Mouse (Mus musculus): Measurements from ENCODE around the gene Hipk1. TPM values are rescaled to one million over a fixed set of nuclear protein-coding genes. Genes with fewer than 3 reads are reported as not detected.

Gene Hipk1
- polyA plus RNA-seq, 1 experiment from 2014 or later = 8.3 TPM

DNA sequence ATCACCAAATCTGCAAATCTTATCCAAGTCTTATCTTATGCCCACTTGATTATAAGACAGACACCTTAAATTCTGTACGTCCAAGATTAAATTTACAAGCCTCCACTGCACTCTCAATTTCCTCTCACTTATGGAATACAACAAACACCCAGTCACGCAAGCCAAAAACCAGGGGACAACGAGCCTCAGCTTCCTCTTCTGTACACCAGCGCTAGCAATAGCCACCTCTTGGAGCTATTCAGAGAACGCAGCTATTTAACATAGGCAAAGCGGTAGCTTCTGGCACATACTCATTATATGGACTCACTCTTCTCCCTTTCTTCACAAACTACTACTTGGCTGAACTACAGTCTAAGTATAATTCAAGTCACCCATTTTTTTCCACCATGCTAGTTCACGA, 12.2 kb downstream of the Hipk1 start:
- H3K4me2 ChIP-seq (ENCODE audit: low read depth, low read length) = peak overlapping the region; percentile 15; the same call in 1 of the 2 replicates
- DNase-seq (no peak), ATAC-seq (no peak)
- H3K36me3 ChIP-seq (replicated peaks; ENCODE audit: insufficient read depth, low read length) = peaks cover 44% of the 10 kb centered on the region
- H3K9ac ChIP-seq (replicated peaks) = no peak overlapping the region
- peaks cover 41% of the 10 kb centered on the region for H3K4me1 ChIP-seq (ENCODE audit: insufficient read depth)
- H3K9me3 ChIP-seq (ENCODE audit: low read length) = no peaks in the 10 kb centered on the region
- TF ChIP-seq CTCF (IDR thresholded peaks at IDR 0.05; ENCODE audit: low read depth) = no peak
- no peak for TF ChIP-seq EP300 (IDR thresholded peaks at IDR 0.05; ENCODE audit: low read depth)
- H3K27me3 ChIP-seq (ENCODE audit: insufficient read depth, low read length) = no peaks in the 10 kb centered on the region
- H3K4me3 ChIP-seq (ENCODE audit: low read depth, low read length) = no peak overlapping the region
- no peak overlapping the region for H3K27ac ChIP-seq (ENCODE audit: low read depth)
- WGBS (ENCODE audit: insufficient replicate concordance) = 53% methylated on average over 7 of the region's 7 CpGs

- Histone ChIP-seq H3K9me3 (ENCODE audit: low read length) (no peaks in the 10 kb centered on the region), H3K9ac (replicated peaks) (no peak overlapping the region), H3K4me3 (ENCODE audit: low read depth, low read length) (no peak overlapping the region), H3K4me2 (ENCODE audit: low read depth, low read length) (peak overlapping the region; percentile 15; the same call in 1 of the 2 replicates), H3K36me3 (replicated peaks; ENCODE audit: insufficient read depth, low read length) (peaks cover 46% of the 10 kb centered on the region), H3K4me1 (ENCODE audit: insufficient read depth) (peaks cover 36% of the 10 kb centered on the region), H3K27ac (ENCODE audit: low read depth) (no peak overlapping the region), H3K27me3 (ENCODE audit: insufficient read depth, low read length) (no peaks in the 10 kb centered on the region)
- 52% methylated on average over 6 of the region's 6 CpGs for WGBS (ENCODE audit: insufficient replicate concordance)
- ATAC-seq (no peak), DNase-seq (no peak)
- no peak for TF ChIP-seq CTCF (IDR thresholded peaks at IDR 0.05; ENCODE audit: low read depth)
- no peak for TF ChIP-seq EP300 (IDR thresholded peaks at IDR 0.05; ENCODE audit: low read depth)
Observed at GRCm38 (mm10) chr3:103778660-103779059, 12.7 kb downstream of the Hipk1 start.

- ATAC-seq = no peak
- no peak for DNase-seq
- WGBS (ENCODE audit: insufficient replicate concordance) = 80% methylated on average over 11 of the region's 11 CpGs
- Histone ChIP-seq H3K4me2 (ENCODE audit: low read depth, low read length) (no peak overlapping the region), H3K27ac (ENCODE audit: low read depth) (no peak overlapping the region), H3K36me3 (replicated peaks; ENCODE audit: insufficient read depth, low read length) (peaks cover 52% of the 10 kb centered on the region), H3K4me3 (ENCODE audit: low read depth, low read length) (no peak overlapping the region), H3K9ac (replicated peaks) (no peak overlapping the region), H3K9me3 (ENCODE audit: low read length) (no peaks in the 10 kb centered on the region), H3K27me3 (ENCODE audit: insufficient read depth, low read length) (no peaks in the 10 kb centered on the region), H3K4me1 (ENCODE audit: insufficient read depth) (peaks cover 36% of the 10 kb centered on the region)
- TF ChIP-seq CTCF (IDR thresholded peaks at IDR 0.05; ENCODE audit: low read depth) (no peak), EP300 (IDR thresholded peaks at IDR 0.05; ENCODE audit: low read depth) (no peak)
Observed at GRCm38 (mm10) chr3:103777940-103778339, 13.4 kb downstream of the Hipk1 start.

GRCm38 (mm10) chr3:103774009-103774408, 17.4 kb downstream of the Hipk1 start:
- Histone ChIP-seq H3K9me3 (ENCODE audit: low read length) (no peaks in the 10 kb centered on the region), H3K36me3 (replicated peaks; ENCODE audit: insufficient read depth, low read length) (peaks cover 79% of the 10 kb centered on the region), H3K4me3 (ENCODE audit: low read depth, low read length) (no peak overlapping the region), H3K9ac (replicated peaks) (no peak overlapping the region), H3K27me3 (ENCODE audit: insufficient read depth, low read length) (no peaks in the 10 kb centered on the region), H3K4me2 (ENCODE audit: low read depth, low read length) (no peak overlapping the region), H3K4me1 (ENCODE audit: insufficient read depth) (peaks cover 25% of the 10 kb centered on the region), H3K27ac (ENCODE audit: low read depth) (peak overlapping the region; percentile 61; the same call in 1 of the 2 replicates)
- DNase-seq (no peak), ATAC-seq (no peak)
- no peak for TF ChIP-seq EP300 (IDR thresholded peaks at IDR 0.05; ENCODE audit: low read depth)
- TF ChIP-seq CTCF (IDR thresholded peaks at IDR 0.05; ENCODE audit: low read depth) = no peak
- 85% methylated on average over 15 of the region's 15 CpGs for WGBS (ENCODE audit: insufficient replicate concordance)

- Histone ChIP-seq H3K4me1 (ENCODE audit: insufficient read depth) (peaks cover 21% of the 10 kb centered on the region), H3K9ac (replicated peaks) (no peak overlapping the region), H3K36me3 (replicated peaks; ENCODE audit: insufficient read depth, low read length) (peaks cover 78% of the 10 kb centered on the region), H3K4me3 (ENCODE audit: low read depth, low read length) (no peak overlapping the region), H3K27me3 (ENCODE audit: insufficient read depth, low read length) (no peaks in the 10 kb centered on the region), H3K9me3 (ENCODE audit: low read length) (no peaks in the 10 kb centered on the region), H3K4me2 (ENCODE audit: low read depth, low read length) (no peak overlapping the region), H3K27ac (ENCODE audit: low read depth) (peak overlapping the region; percentile 61)
- no peak for ATAC-seq
- TF ChIP-seq EP300 (IDR thresholded peaks at IDR 0.05; ENCODE audit: low read depth) (no peak), CTCF (IDR thresholded peaks at IDR 0.05; ENCODE audit: low read depth) (no peak)
- DNase-seq = no peak
- WGBS (ENCODE audit: insufficient replicate concordance) = 63% methylated on average over 3 of the region's 3 CpGs
Observed at GRCm38 (mm10) chr3:103773508-103773907, 17.9 kb downstream of the Hipk1 start.

DNA sequence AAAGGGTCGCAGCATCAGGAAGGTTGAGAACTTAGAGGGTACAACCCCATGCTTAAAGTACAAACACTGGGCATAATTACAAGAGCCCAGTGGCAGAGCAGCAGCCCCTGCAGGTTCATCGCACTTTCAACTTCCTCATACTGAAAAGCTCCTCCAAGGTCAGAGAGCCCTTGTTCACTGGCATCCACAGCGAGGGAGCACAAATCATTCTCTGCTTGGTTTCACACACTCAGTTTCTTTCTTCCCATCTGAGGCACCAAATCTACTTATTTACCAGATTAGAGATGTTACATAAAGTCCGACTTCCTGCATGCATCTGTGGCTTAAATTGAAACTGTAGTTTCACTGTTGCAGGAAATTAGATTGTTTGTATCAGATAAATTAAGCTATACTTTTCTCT, 18.5 kb downstream of the Hipk1 start:
- Histone ChIP-seq H3K4me1 (ENCODE audit: insufficient read depth) (peaks cover 21% of the 10 kb centered on the region), H3K4me2 (ENCODE audit: low read depth, low read length) (no peak overlapping the region), H3K9me3 (ENCODE audit: low read length) (no peaks in the 10 kb centered on the region), H3K27me3 (ENCODE audit: insufficient read depth, low read length) (no peaks in the 10 kb centered on the region), H3K36me3 (replicated peaks; ENCODE audit: insufficient read depth, low read length) (peaks cover 78% of the 10 kb centered on the region), H3K4me3 (ENCODE audit: low read depth, low read length) (no peak overlapping the region), H3K9ac (replicated peaks) (no peak overlapping the region), H3K27ac (ENCODE audit: low read depth) (peak overlapping the region; percentile 61; the same call in 1 of the 2 replicates)
- TF ChIP-seq CTCF (IDR thresholded peaks at IDR 0.05; ENCODE audit: low read depth) (no peak), EP300 (IDR thresholded peaks at IDR 0.05; ENCODE audit: low read depth) (no peak)
- ATAC-seq (no peak), DNase-seq (no peak)
- 45% methylated on average over 4 of the region's 4 CpGs for WGBS (ENCODE audit: insufficient replicate concordance)

All from liver, postnatal 0 days (tissue).